Mouse (Mus musculus): ENCODE results near the gene Dmpk.

DNA sequence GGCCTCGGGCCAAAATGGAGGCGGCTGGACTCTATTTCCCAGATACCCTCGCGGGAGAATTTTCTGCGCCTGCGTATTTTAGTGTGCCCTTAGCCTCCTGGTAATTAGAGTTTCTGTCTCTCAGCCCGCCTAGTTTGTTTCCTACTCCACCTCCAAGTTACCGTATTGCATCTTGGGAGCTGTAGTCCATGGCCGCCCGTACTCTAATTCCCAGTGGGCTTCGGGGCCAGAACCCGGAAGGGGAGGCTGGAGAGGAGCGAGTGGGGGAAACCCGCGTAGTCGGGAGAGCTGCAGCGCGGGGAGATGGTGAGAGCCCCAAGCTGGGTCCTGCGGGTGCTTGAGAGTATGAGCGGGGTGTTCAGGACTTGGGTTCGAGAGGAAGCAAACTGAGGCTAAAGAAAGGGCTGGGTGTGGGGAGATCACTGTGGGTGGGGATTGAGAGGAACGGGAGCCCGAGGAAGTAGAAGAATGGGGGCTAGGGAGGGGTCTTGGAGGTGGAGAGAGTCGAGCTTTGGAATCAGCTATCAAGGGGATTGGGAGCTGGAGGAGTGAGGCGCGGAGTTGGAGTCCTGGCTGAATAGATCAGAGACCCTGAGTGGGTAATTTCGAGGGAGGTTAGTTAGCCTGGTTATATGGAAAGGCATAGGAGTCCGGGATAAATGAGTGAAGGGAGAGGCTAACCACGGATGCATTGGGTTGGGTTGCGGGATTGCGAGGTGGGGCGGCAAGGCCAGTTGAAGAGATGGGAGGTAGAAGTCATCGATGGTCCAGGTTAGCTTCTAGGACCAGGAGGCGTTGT lies 36.2 kb downstream of the Dmpk start, which contains the start of gene Fbxo46:
- TF ChIP-seq MYOG (IDR thresholded peaks at IDR 0.05; ENCODE audit: control insufficient read depth in 1 of 3, insufficient read depth in 1 of 3, insufficient read length in 2 of 3, low read depth in 2 of 3): no peak
- peak; percentile 75 for TF ChIP-seq POLR2A (IDR thresholded peaks at IDR 0.05; ENCODE audit: insufficient read length, low read depth)
- TF ChIP-seq MYOD1 (IDR thresholded peaks at IDR 0.05; ENCODE audit: control insufficient read depth in 1 of 3, insufficient read length in 2 of 3, low read depth in 2 of 3): no peak
- no peak for TF ChIP-seq CEBPB (IDR thresholded peaks at IDR 0.05; ENCODE audit: insufficient read depth, poor library complexity, severe bottlenecking)
- no peak for TF ChIP-seq TCF3 (IDR thresholded peaks at IDR 0.05; ENCODE audit: insufficient read length, low read depth)
- peak; percentile 55 for TF ChIP-seq POLR2AphosphoS2 (IDR thresholded peaks at IDR 0.05; ENCODE audit: insufficient read length, low read depth)
- TF ChIP-seq E2F4 (IDR thresholded peaks at IDR 0.05; ENCODE audit: insufficient read depth): no peak
- no peak for TF ChIP-seq USF1 (IDR thresholded peaks at IDR 0.05; ENCODE audit: low read depth)
- no peak for TF ChIP-seq MAX (IDR thresholded peaks at IDR 0.05; ENCODE audit: low read depth)
- TF ChIP-seq TCF12 (IDR thresholded peaks at IDR 0.05; ENCODE audit: insufficient read depth, poor library complexity, severe bottlenecking): no peak
- TF ChIP-seq REST (IDR thresholded peaks at IDR 0.05; ENCODE audit: insufficient read depth, insufficient read length): no peak
- TF ChIP-seq SRF (IDR thresholded peaks at IDR 0.05; ENCODE audit: control insufficient read depth, insufficient read length, low read depth): no peak
